Mouse (Mus musculus) E14TG2a.4 (cell line): ENCODE data around the gene Rgmb.

Experiments
- H3K27me3 ChIP-seq: 2 replicates; pipeline ENCODE4 v1.6.1; 2014; ENCODE audit warnings: low read length, control low read depth; ENCODE audit not compliant: insufficient read depth
- H3K36me3 ChIP-seq: 2 replicates; pipeline ENCODE4 v1.6.1; 2014; ENCODE audit warnings: low read length, control low read depth; ENCODE audit not compliant: insufficient read depth
- H3K4me1 ChIP-seq: replicated peaks from 2 replicates; pipeline ENCODE4 v1.6.1; 2014; ENCODE audit warnings: low read depth, low read length, control low read depth
- H3K4me3 ChIP-seq: replicated peaks from 2 replicates; pipeline ENCODE4 v1.5.1; 2014; ENCODE audit warnings: mild to moderate bottlenecking, low read length
- H3K9me3 ChIP-seq: 2 replicates; pipeline ENCODE4 v1.6.1; 2014; ENCODE audit warnings: low read length, control low read depth
- CTCF ChIP-seq: conservative IDR thresholded peaks from 2 replicates; pipeline ENCODE4 v1.5.1; 2014; ENCODE audit warnings: low read length
- NANOG ChIP-seq: IDR thresholded peaks from 2 replicates; pipeline ENCODE4 v1.6.1; 2014; ENCODE audit warnings: borderline replicate concordance, low read length, mixed read lengths
- POU5F1 ChIP-seq: IDR thresholded peaks from 2 replicates; pipeline ENCODE4 v1.6.1; 2014; ENCODE audit warnings: low read length, borderline replicate concordance

Rgmb gene

DNA sequence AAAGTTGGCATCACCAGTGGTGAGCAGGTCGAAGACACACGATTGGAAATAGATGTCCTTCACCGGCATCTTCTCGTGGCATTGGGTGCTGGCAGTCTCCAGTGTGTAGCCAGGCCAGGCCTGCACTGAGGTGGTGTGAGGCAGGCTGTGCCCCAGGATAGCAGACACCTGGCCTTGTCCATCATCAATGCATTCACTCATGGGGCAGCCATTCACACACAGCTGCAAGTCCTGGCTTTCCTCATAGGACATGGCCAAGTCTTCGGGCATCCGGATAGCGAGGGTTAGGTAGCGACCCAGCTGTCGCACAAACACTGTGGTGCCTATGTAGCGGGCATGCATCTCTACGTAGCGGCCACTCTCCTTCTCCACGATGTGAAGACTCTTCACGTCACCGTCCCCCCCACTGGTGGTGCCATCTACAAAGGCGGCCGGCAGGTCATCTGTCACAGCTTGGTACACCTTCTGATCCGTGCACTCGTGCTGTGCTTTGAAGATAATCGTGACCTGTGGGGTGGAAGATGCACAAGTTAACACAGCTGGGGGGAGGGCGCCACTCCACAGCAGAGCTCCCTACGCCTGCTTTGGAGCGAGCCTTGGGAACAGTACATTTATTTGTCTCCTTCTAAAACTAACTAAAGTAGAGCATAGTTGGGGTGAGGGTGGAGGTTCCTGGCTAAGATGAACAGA is 23.4 kb downstream of the Rgmb start:
- Histone ChIP-seq H3K4me3 (no peak overlapping the region), H3K36me3 (peaks cover 22% of the 10 kb centered on the region), H3K9me3 (no peaks in the 10 kb centered on the region), H3K4me1 (peaks cover 35% of the 10 kb centered on the region), H3K27me3 (no peaks in the 10 kb centered on the region)
- TF ChIP-seq POU5F1 (no peak), CTCF (no peak), NANOG (no peak)

DNA sequence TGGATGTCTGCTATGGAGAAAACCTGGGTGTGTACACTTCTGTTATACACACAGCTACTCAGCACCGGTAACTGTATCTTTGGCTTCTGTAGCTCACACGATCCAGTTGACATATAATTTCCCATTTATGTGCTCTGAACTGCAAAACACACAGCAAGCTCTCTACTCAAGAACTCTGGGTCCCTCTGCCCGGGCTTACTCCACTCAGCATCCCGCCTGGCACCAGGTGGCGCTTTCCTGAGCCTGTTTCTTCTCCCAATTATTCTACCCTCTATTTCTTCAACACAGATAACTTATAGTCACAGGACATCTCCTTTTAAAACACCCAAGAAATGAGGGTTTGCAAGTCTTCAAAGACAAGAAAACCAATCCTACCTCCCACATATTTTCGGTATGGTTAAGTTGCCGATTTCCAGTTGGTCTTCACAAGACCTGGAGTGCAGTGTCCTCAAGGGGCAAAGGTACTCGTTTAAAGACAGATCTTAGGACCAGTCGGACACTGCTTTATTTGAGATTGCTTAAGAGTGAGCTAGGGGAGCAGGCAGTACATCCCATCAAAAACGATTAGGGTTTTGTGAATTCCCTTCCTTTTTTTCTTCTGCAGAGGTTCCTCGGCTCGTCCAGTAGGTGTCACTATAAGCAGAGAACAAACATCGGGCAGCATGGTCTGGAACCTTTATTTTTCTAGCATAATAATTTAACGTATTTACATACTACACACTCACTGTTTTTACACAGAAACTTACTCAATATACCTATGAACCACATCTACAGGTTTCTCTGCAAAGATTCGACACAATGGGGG is 26.6 kb downstream of the Rgmb start:
- TF ChIP-seq CTCF (peak; percentile 67), POU5F1 (no peak)
- H3K4me3 ChIP-seq, result no peak overlapping the region

DNA sequence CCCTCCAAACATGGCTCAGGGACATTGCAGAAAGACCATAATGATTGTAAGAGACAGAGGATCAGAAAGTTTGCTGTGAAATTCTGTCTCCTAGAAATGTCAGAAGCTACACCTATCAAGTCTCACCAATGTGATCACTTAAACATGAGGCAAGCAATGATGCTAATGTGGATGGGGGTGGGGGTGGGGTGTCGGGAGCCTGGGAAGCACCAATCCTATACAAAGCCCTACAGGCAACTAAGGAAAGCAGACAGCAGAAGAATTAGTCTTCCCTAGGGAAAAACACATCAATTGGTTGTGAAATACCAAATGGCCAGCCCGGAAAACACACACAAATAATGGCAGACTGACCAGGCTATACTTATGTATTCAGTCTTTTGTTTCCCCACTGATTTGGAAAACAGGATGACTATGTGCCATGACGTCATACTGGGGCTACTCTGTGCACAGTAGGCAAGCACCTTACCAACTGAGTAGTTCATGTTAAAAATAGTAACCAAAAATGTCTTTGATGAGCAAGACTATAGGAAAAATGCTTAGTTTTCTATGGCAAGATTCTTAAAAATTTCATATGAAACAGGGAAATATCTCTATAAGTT is 31.5 kb downstream of the Rgmb start:
- TF ChIP-seq NANOG (no peak), POU5F1 (no peak), CTCF (no peak)
- H3K4me1 ChIP-seq, result no peaks in the 10 kb centered on the region

More for the DNA sequence above, 26.6 kb downstream of the Rgmb start:
- H3K4me1 ChIP-seq, result peaks cover 21% of the 10 kb centered on the region
- no peaks in the 10 kb centered on the region for H3K9me3 ChIP-seq
- H3K27me3 ChIP-seq, result no peaks in the 10 kb centered on the region
- H3K36me3 ChIP-seq, result peaks cover 17% of the 10 kb centered on the region

DNA sequence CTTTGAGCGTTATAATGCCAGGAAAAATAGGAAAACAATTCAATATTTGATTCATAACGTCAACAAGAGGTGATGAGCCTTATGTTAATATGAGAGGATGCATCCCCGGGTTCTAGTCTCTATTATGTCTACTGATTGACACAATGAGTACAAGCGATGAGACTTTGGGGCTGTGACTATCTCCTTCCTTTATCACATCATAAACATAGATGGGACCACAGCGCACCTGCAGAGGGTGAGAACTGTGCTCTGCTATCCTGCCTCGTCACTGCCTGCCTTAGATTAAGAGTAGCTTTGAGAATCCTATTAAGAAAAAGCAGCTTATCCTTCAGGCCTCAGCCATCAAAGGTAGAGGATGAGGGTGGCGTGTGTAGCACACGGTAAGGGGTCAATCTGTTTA is 40.1 kb downstream of the Rgmb start:
- Histone ChIP-seq H3K4me1 (no peaks in the 10 kb centered on the region), H3K36me3 (no peaks in the 10 kb centered on the region), H3K4me3 (no peak overlapping the region), H3K27me3 (no peaks in the 10 kb centered on the region), H3K9me3 (no peaks in the 10 kb centered on the region)
- TF ChIP-seq NANOG, result no peak
- no peak for TF ChIP-seq POU5F1
- no peak for TF ChIP-seq CTCF

More for the DNA sequence above, 31.5 kb downstream of the Rgmb start:
- no peaks in the 10 kb centered on the region for H3K9me3 ChIP-seq
- H3K4me3 ChIP-seq, result no peak overlapping the region
- H3K27me3 ChIP-seq, result no peaks in the 10 kb centered on the region
- H3K36me3 ChIP-seq, result no peaks in the 10 kb centered on the region

DNA sequence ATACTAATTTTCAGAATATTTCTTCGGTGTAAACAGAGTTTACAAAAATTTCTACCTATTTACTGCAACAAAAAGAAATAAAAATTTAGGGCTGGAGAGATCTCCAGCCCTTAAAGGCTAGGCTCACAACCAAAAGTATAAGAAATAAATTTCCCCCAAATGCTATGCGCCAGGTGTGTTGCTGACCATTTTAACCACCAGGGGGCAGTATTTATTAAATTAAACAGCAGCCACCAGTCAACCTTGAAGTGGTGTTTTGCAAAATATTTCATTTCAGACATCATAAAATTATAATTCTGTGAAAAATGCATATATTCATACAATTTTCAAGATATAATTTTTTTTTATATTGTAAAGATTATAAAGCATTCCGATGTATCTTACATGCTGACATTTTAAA is 43.8 kb downstream of the Rgmb start:
- Histone ChIP-seq H3K4me3 (no peak overlapping the region), H3K4me1 (no peaks in the 10 kb centered on the region), H3K36me3 (no peaks in the 10 kb centered on the region), H3K27me3 (no peaks in the 10 kb centered on the region), H3K9me3 (no peaks in the 10 kb centered on the region)
- TF ChIP-seq POU5F1 (no peak), CTCF (peak; percentile 85)

DNA sequence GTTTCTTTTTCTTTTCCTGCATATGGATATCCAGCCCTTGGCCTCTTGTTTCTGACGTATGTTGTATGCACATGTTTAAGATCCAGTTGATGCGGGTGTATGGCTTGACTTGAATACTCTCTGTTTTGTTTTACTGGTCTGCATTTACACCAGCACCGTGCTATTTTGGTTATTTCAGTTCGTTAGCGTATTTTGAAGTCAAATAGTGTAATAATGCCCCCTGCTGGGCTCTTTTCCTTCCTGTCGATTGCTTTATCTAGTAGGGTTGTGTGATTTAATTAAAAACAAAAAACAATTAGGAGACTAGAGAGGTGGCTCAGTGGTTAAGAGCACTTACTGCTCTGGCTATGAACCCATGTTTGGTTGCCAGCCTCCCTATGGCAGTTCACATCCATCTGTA is 52.9 kb downstream of the Rgmb start:
- Histone ChIP-seq H3K9me3 (no peaks in the 10 kb centered on the region), H3K4me1 (peaks cover 5% of the 10 kb centered on the region), H3K36me3 (no peaks in the 10 kb centered on the region), H3K27me3 (no peaks in the 10 kb centered on the region), H3K4me3 (no peak overlapping the region)
- TF ChIP-seq CTCF, result no peak
- no peak for TF ChIP-seq POU5F1
- no peak for TF ChIP-seq NANOG

DNA sequence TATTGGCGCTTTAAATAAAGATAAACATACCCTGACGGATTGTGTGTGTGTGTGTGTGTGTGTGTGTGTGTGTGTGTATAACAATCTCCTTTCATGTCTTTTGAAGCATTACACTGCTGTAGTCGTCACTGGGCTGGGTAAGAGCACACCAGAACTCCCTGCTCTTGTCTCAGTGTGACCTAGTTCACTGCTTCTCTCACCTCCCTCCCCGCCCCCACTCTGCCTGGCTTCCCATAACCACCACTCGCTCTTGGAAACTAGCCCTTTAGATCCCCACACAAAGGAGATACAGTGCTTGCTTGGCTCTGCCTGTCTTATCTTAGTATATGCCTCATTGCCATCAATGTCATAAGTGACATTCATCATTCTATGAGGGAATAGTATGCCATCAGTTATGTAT is 54.5 kb downstream of the Rgmb start:
- Histone ChIP-seq H3K4me3 (no peak overlapping the region), H3K27me3 (no peaks in the 10 kb centered on the region), H3K4me1 (peaks cover 5% of the 10 kb centered on the region), H3K36me3 (peaks cover 3% of the 10 kb centered on the region; the same call in 1 of the 2 replicates), H3K9me3 (no peaks in the 10 kb centered on the region)
- no peak for TF ChIP-seq POU5F1
- TF ChIP-seq NANOG, result no peak

DNA sequence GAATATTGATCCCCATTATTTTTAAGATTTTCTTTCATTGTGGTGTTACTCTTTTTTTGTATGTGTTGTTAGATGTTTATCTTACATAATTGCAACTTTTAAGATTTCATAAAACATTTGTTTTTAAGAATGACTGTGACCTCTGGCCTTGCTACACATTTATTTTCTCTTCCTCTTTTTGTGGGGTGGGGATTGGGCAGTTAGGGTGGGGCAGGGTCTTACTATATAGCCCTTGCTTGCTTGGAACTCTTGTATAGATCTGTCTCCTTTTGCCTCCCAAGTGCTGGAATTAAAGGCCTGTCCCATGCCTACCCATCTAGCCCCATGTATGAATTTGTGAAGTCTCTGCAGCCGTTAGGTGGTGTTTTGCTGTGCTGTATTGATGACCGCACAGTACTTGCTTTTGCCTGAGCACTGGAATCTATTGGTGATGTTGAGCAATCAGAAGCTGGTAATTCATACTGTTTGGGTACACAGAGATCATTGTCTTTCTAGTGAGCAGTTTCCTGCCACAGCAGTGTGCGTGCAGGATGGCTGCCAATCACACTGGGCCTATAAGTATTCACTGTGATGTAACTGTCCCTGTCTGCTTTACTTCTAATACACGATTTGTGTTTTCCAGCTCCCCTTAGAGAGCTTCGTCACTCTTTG is 56.1 kb downstream of the Rgmb start:
- no peak for TF ChIP-seq CTCF
- no peak; the same call in 1 of the 2 replicates for TF ChIP-seq NANOG
- no peak for TF ChIP-seq POU5F1
- Histone ChIP-seq H3K4me3 (no peak overlapping the region), H3K36me3 (peaks cover 20% of the 10 kb centered on the region), H3K27me3 (no peaks in the 10 kb centered on the region), H3K9me3 (no peaks in the 10 kb centered on the region), H3K4me1 (peaks cover 5% of the 10 kb centered on the region)
